Comparison of ENCODE assay signal across 9 mouse cellular contexts in the genomic region with DNA sequence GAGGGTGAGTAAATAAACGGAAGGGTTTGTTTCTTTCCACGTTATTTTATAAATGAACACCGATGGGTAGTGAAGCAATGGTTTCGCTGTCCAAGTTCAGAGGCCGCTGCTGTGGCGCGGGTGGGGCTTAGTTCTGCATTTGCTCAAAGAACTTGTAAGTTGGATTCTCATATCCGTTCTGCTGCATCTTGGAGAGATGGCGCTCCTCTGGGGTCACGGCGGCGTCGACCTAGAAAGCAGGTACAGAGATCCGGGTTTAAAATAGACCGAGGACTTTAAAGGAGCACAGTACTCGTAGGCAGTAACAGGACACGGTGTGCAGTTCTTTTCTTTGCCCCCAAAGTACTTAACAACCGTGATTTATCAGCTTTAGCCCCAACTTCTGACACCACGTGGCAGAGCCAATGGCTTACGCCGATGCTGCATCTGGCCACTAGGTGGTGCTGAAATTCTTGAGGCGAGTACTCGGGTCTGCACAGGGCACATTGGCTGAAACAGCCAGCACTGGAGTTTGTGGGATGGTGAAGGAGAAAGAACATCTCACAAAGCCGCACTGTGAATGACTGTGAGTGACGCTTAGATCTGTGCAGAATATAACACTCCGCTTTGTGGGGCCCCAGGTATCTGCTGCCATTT.
DNase-seq lines count a peak whose midpoint lies in the region; ATAC-seq and TF ChIP-seq lines count a peak whose summit lies in the region.
"Had no signal": no experiment of that assay in that cellular context is flagged by ENCODE, and none has a peak within 500 bp of the region (broad histone marks: within the 10 kb centered on the region; RNA-seq: fewer than 3 reads in every experiment).

No protein-coding gene starts in this region.

- peaks cover 10% of the 10 kb centered on the region for H3K36me3 ChIP-seq in heart, embryonic 11.5 days (ENCODE audit: control insufficient read depth, insufficient read depth, low read length)
- peaks cover 71% of the 10 kb centered on the region for H3K36me3 ChIP-seq in kidney, embryonic 15.5 days
- peaks cover 46% of the 10 kb centered on the region for H3K36me3 ChIP-seq in limb, embryonic 15.5 days
- H3K36me3 ChIP-seq in myocyte (ENCODE audit: control insufficient read depth, insufficient read depth): peaks cover 22% of the 10 kb centered on the region
- H3K36me3 ChIP-seq: G1E had no signal

- no peak overlapping the region for H3K27ac ChIP-seq in bone marrow, adult 2 months (ENCODE audit: control insufficient read depth, insufficient read depth, low read depth, low read length, poor library complexity)
- H3K27ac ChIP-seq in embryonic fibroblast, embryonic 13.5 days (ENCODE audit: insufficient read depth, low read length): peak overlapping the region; percentile 53; the same call in 1 of the 2 replicates
- H3K27ac ChIP-seq in heart, embryonic 11.5 days (ENCODE audit: low read depth, low read length): no peak overlapping the region
- H3K27ac ChIP-seq in kidney, embryonic 15.5 days: no peak overlapping the region
- H3K27ac ChIP-seq in limb, embryonic 15.5 days: no peak overlapping the region

- H3K79me2 ChIP-seq in myocyte (ENCODE audit: control insufficient read depth, insufficient read depth): no peaks in the 10 kb centered on the region

- no peaks in the 10 kb centered on the region for H3K27me3 ChIP-seq in heart, embryonic 11.5 days (ENCODE audit: control insufficient read depth, insufficient read depth, low read length)
- no peaks in the 10 kb centered on the region for H3K27me3 ChIP-seq in kidney, embryonic 15.5 days
- H3K27me3 ChIP-seq in limb, embryonic 15.5 days: no peaks in the 10 kb centered on the region
- no peaks in the 10 kb centered on the region for H3K27me3 ChIP-seq in myocyte (ENCODE audit: control insufficient read depth, insufficient read depth, insufficient read length)

- peak overlapping the region; percentile 40 for H3K4me2 ChIP-seq in heart, embryonic 11.5 days
- peak overlapping the region; percentile 41 for H3K4me2 ChIP-seq in kidney, embryonic 15.5 days
- peak overlapping the region; percentile 10; the same call in 1 of the 2 replicates for H3K4me2 ChIP-seq in limb, embryonic 15.5 days
- no peak overlapping the region for H3K4me2 ChIP-seq in myocyte (ENCODE audit: low read depth)

- H3K4me3 ChIP-seq in bone marrow, adult 2 months (replicated peaks; ENCODE audit: control insufficient read depth, low read depth, low read length): no peak overlapping the region
- no peak overlapping the region for H3K4me3 ChIP-seq in embryonic fibroblast, embryonic 13.5 days (ENCODE audit: insufficient read depth, low read length)
- H3K4me3 ChIP-seq in heart, embryonic 11.5 days (ENCODE audit: low read depth, low read length): no peak overlapping the region
- 0 out of 2 replicates have a peak overlapping the region, but pooled peaks have one; percentile 10 for H3K4me3 ChIP-seq in kidney, embryonic 15.5 days (replicated peaks)
- 0 out of 2 replicates have a peak overlapping the region, but pooled peaks have one; percentile 4 for H3K4me3 ChIP-seq in limb, embryonic 15.5 days
- H3K4me3 ChIP-seq in myocyte: no peak overlapping the region

- H3K4me1 ChIP-seq in bone marrow, adult 2 months (ENCODE audit: control insufficient read depth, insufficient read depth, low read length): no peaks in the 10 kb centered on the region
- H3K4me1 ChIP-seq in embryonic fibroblast, embryonic 13.5 days (ENCODE audit: control insufficient read depth, insufficient read depth, low read length): no peaks in the 10 kb centered on the region
- peaks cover 3% of the 10 kb centered on the region for H3K4me1 ChIP-seq in heart, embryonic 11.5 days (ENCODE audit: control insufficient read depth, insufficient read depth, low read length)
- peaks cover 4% of the 10 kb centered on the region; the same call in 1 of the 2 replicates for H3K4me1 ChIP-seq in kidney, embryonic 15.5 days
- H3K4me1 ChIP-seq in limb, embryonic 15.5 days: no peaks in the 10 kb centered on the region

- 0 out of 2 replicates have a peak overlapping the region, but pooled peaks have one; percentile 34 for H3K9ac ChIP-seq in heart, embryonic 11.5 days (ENCODE audit: low read depth, low read length)
- H3K9ac ChIP-seq in kidney, embryonic 15.5 days: no peak overlapping the region
- H3K9ac ChIP-seq in limb, embryonic 15.5 days: no peak overlapping the region

- no peak overlapping the region for H3ac ChIP-seq in myocyte (ENCODE audit: control insufficient read depth, insufficient read length)

- H3K9me3 ChIP-seq in heart, embryonic 11.5 days (replicated peaks; ENCODE audit: control insufficient read depth, low read length): no peaks in the 10 kb centered on the region
- no peaks in the 10 kb centered on the region for H3K9me3 ChIP-seq in kidney, embryonic 15.5 days (replicated peaks)
- H3K9me3 ChIP-seq in limb, embryonic 15.5 days: no peaks in the 10 kb centered on the region

- peak; percentile 80 for ATAC-seq in heart, embryonic 11.5 days (replicated peaks; ENCODE audit: insufficient number of reproducible peaks, low FRiP score, low TSS enrichment)
- ATAC-seq in kidney, embryonic 15.5 days (replicated peaks; ENCODE audit: low FRiP score): peak; percentile 93
- ATAC-seq in limb, embryonic 15.5 days (ENCODE audit: insufficient number of reproducible peaks, low FRiP score, low TSS enrichment, low read depth): peak; percentile 80

- WGBS in bone marrow, adult 2 months: 40% methylated on average over 26 of the region's 26 CpGs
- WGBS in heart, embryonic 11.5 days (ENCODE audit: insufficient replicate concordance): 29% methylated on average over 26 of the region's 26 CpGs
- 32% methylated on average over 26 of the region's 26 CpGs for WGBS in kidney, embryonic 15.5 days
- 33% methylated on average over 26 of the region's 26 CpGs for WGBS in limb, embryonic 15.5 days

- TF ChIP-seq POLR2A in bone marrow, adult 2 months (IDR thresholded peaks at IDR 0.05; ENCODE audit: borderline replicate concordance, control insufficient read depth, low read depth, low read length): no peak
- no peak for TF ChIP-seq POLR2A in embryonic fibroblast, embryonic 13.5 days (IDR thresholded peaks at IDR 0.05; ENCODE audit: low read depth, low read length)
- TF ChIP-seq POLR2A in myocyte (IDR thresholded peaks at IDR 0.05; ENCODE audit: insufficient read length, low read depth): no peak

- DNase-seq in 3T3-L1 (ENCODE audit: low read depth, low spot score): peak; percentile 87
- DNase-seq in spleen, postnatal 4 days (ENCODE audit: low spot score in 2 of 2): peak; percentile 68 to 85

- peak; percentile 89 for TF ChIP-seq CTCF in bone marrow, adult 2 months (IDR thresholded peaks at IDR 0.05; ENCODE audit: control insufficient read depth, insufficient read depth, low read length)
- TF ChIP-seq CTCF in embryonic fibroblast, embryonic 13.5 days (IDR thresholded peaks at IDR 0.05; ENCODE audit: borderline replicate concordance, insufficient read depth, low read length): peak; percentile 85; the same call in 1 of the 2 replicates

TF ChIP-seq in myocyte, 11 proteins besides CTCF, POLR2A, EP300 and RAD21:
- TF ChIP-seq SRF (IDR thresholded peaks at IDR 0.05; ENCODE audit: control insufficient read depth, insufficient read length, low read depth) (no peak), POLR2AphosphoS2 (IDR thresholded peaks at IDR 0.05; ENCODE audit: insufficient read length, low read depth) (no peak), USF1 (IDR thresholded peaks at IDR 0.05; ENCODE audit: low read depth) (peak; percentile 69)

Comparison
In these comparisons a context has a peak if more than half of its experiments do, and no peak if none do; other contexts are left out.
1. H3K4me3 ChIP-seq: peak in kidney, embryonic 15.5 days (single experiment) and limb, embryonic 15.5 days (single experiment); none in bone marrow, adult 2 months (single experiment), embryonic fibroblast, embryonic 13.5 days (single experiment), heart, embryonic 11.5 days (single experiment) and myocyte (single experiment).
2. Peak in every context shown above with its lines, with median percentiles within 50 percentile points of each other: ATAC-seq.